Mouse (Mus musculus) midbrain, embryonic 16.5 days (tissue): Measurements from ENCODE around the gene Ing2. TPM values are rescaled to one million over a fixed set of nuclear protein-coding genes. Genes with fewer than 3 reads are reported as not detected.

Experiments used
- ATAC-seq: fragments of 200-750 bp; cut with Nextera tagmentation; 2 replicates; pipeline ENCODE4 v1.8.0; 2017; ENCODE audit warnings: moderate TSS enrichment
- H3K27ac ChIP-seq: fragments of 300-500 bp; sonication (generic); 2 replicates; pipeline ENCODE4 v1.5.1; 2014; ENCODE audit warnings: mild to moderate bottlenecking, low read length, mixed read lengths
- H3K27me3 ChIP-seq: fragments of 300-500 bp; sonication (generic); 2 replicates; pipeline ENCODE4 v1.6.1; 2014; ENCODE audit warnings: low read depth, low read length, mixed read lengths; ENCODE audit not compliant: control insufficient read depth, insufficient read depth
- H3K36me3 ChIP-seq: fragments of 300-500 bp; sonication (generic); 2 replicates; pipeline ENCODE4 v1.6.1; 2014; ENCODE audit warnings: mild to moderate bottlenecking, low read length, moderate library complexity, mixed read lengths; ENCODE audit not compliant: control insufficient read depth, insufficient read depth
- H3K4me1 ChIP-seq: fragments of 300-500 bp; sonication (generic); 2 replicates; pipeline ENCODE4 v1.6.1; 2014; ENCODE audit warnings: mild to moderate bottlenecking, low read length, mixed read lengths; ENCODE audit not compliant: control insufficient read depth, insufficient read depth
- H3K4me2 ChIP-seq: fragments of 300-500 bp; sonication (generic); 2 replicates; pipeline ENCODE4 v1.6.1; 2014; ENCODE audit warnings: mild to moderate bottlenecking, low read length, mixed read lengths
- H3K4me3 ChIP-seq: fragments of 300-500 bp; sonication (generic); 2 replicates; pipeline ENCODE4 v1.5.1; 2014; ENCODE audit warnings: low read depth, mild to moderate bottlenecking, low read length, moderate library complexity, mixed read lengths
- H3K9ac ChIP-seq: fragments of 300-500 bp; sonication (generic); 2 replicates; pipeline ENCODE4 v1.6.1; 2014; ENCODE audit warnings: low read depth, low read length, mixed read lengths
- H3K9me3 ChIP-seq: fragments of 300-500 bp; sonication (generic); replicated peaks from 2 replicates; pipeline ENCODE4 v1.6.1; 2014; ENCODE audit warnings: mild to moderate bottlenecking, low read length, mixed read lengths; ENCODE audit not compliant: control insufficient read depth, poor library complexity, severe bottlenecking
- WGBS: fragments of 180-500 bp; shearing (Covaris S2); extraction: QIAGEN DNeasy Blood & Tissue Kit; methylation state at CpG from one replicate; pipeline ENCODE4 v1.1.7; 2014; 5-methylcytosine and 5-hydroxymethylcytosine counted together
- polyA plus RNA-seq: library from polyadenylated mRNA; unstranded; fragments of >200 nt; fragmentation: Nextera tagmentation; extraction: Ambion mirVana; gene quantifications from 2 replicates; pipeline ENCODE4 v1.2.1, GENCODE M21; 2015

Ing2 gene
- polyA plus RNA-seq, 1 experiment from 2014 or later: 5.2 TPM

DNA sequence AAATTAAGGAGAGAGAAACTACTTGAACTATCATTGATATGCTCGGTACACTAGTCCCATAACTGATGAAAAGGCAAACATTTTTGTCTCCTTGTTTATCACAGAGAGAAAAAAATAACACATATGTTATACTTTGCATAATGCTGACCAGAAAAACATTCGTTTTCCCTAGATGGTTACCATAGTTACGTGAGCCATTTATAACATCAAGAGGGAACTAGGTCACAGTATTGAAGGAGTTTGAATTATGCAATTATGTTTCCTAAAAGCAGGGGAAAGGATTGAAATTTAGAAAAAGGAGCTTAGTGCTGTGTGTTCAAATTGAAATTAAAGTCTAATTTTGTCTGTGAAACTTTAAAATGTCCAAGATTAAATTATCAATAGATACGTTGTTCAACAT, 5.0 kb upstream of the Ing2 start:
- Histone ChIP-seq H3K4me2 (no peak overlapping the region), H3K9ac (no peak overlapping the region), H3K36me3 (no peaks in the 10 kb centered on the region), H3K27ac (no peak overlapping the region), H3K4me1 (peaks cover 6% of the 10 kb centered on the region), H3K9me3 (no peaks in the 10 kb centered on the region), H3K27me3 (no peaks in the 10 kb centered on the region), H3K4me3 (no peak overlapping the region)
- ATAC-seq: no peak
- 80% methylated on average over 4 of the region's 4 CpGs for WGBS

DNA sequence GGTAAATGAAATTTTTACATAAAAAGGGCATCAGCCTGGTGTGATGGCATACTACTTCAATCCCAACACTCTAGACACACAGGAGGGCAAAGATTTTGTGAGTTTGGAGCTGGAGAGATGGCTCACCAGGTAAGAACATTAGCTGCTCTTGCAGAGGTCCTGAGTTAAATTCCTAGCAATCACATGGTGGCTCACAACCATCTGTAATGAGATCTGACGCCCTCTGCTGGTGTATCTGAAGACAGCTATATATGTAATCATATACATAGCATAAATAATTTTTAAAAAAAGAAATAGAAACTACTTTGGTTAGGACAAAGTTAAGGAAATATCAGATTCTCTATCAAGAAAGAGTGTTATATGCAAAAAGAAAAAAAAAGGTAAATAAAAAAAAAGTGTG, 4.2 kb upstream of the Ing2 start:
- ATAC-seq: no peak
- H3K27me3 ChIP-seq: no peaks in the 10 kb centered on the region
- no peak overlapping the region for H3K4me3 ChIP-seq
- H3K36me3 ChIP-seq: no peaks in the 10 kb centered on the region
- H3K27ac ChIP-seq: no peak overlapping the region
- no peak overlapping the region for H3K4me2 ChIP-seq
- no peak overlapping the region for H3K9ac ChIP-seq
- no peaks in the 10 kb centered on the region for H3K9me3 ChIP-seq
- WGBS: 75% methylated on average over 1 of the region's 1 CpGs
- peaks cover 6% of the 10 kb centered on the region for H3K4me1 ChIP-seq

DNA sequence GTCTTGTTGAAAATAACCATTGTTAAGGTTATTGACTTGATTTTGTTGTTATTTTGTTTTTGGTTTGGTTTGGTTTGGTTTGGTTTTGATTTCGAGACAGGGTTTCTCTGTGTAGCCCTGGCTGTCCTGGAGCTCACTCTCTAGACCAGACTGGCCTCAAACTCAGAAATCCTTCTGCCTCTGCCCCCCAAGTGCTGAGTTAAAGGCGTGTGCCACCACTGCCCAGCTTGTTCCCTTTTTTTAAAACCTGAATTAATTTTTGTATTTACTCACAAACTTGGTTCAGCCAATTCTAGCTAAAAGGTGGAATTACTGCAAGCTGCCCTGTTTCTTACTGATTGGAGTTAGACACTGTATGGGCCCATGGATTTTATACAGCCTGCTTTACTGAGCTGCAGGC, 1.3 kb upstream of the Ing2 start:
- WGBS: 50% methylated on average over 2 of the region's 2 CpGs
- Histone ChIP-seq H3K27ac (no peak overlapping the region), H3K4me3 (peak overlapping the region; percentile 95; the same call in 1 of the 2 replicates), H3K4me1 (peaks cover 12% of the 10 kb centered on the region), H3K9ac (no peak overlapping the region), H3K27me3 (no peaks in the 10 kb centered on the region), H3K4me2 (peak overlapping the region; percentile 77), H3K36me3 (no peaks in the 10 kb centered on the region), H3K9me3 (no peaks in the 10 kb centered on the region)
- no peak for ATAC-seq

DNA sequence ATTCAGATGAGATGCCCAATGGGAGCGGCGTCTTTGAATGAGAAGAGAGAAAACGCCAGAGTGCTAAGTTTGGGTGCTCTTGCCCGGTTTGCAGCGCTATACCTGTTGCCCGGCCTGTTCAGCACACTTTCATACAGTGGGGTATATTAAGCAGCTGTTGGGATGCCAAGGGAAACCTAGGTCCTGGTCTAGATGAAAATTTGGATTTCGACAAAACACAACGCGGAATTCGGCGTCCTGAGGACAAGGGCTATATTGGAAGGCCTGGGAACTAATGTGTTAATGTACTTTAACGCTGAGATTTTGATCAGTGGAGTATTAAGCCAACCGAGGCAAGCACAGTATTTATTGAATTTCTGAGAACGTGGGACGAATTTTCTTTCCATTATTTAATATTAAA, 868 bp upstream of the Ing2 start:
- no peaks in the 10 kb centered on the region for H3K36me3 ChIP-seq
- no peak for ATAC-seq
- peak overlapping the region; percentile 95 for H3K27ac ChIP-seq
- H3K9me3 ChIP-seq: no peaks in the 10 kb centered on the region
- peak overlapping the region; percentile 87 for H3K9ac ChIP-seq
- H3K4me2 ChIP-seq: peak overlapping the region; percentile 77
- peaks cover 12% of the 10 kb centered on the region for H3K4me1 ChIP-seq
- H3K27me3 ChIP-seq: no peaks in the 10 kb centered on the region
- WGBS: 1% methylated on average over 15 of the region's 15 CpGs
- peak overlapping the region; percentile 95 for H3K4me3 ChIP-seq

DNA sequence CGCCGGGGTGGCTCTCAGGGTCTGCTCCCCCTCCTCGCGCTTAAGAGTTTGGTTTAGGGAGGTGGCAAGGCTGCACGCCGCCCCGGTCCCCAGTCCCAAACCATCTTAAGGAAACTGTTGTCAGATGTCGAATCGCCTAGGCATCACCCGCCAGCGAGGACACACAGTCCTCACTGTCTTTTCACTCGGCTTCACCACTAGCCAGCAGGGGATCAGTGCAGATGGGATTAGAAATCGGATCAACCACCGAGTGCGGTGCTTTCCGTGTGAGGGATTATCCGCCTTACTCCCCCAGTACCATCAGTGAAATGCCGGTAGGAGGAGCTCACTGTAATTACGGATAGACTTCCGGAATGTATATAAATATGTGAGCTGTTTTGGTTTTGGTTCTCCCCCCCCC, 430 bp upstream of the Ing2 start:
- Histone ChIP-seq H3K9ac (peak overlapping the region; percentile 87), H3K27me3 (no peaks in the 10 kb centered on the region), H3K36me3 (no peaks in the 10 kb centered on the region), H3K27ac (peak overlapping the region; percentile 95), H3K9me3 (no peaks in the 10 kb centered on the region), H3K4me1 (peaks cover 12% of the 10 kb centered on the region), H3K4me2 (peak overlapping the region; percentile 77), H3K4me3 (peak overlapping the region; percentile 95)
- under 1% methylated on average over 18 of the region's 20 CpGs for WGBS
- ATAC-seq: peak; percentile 12; the same call in 1 of the 2 replicates

DNA sequence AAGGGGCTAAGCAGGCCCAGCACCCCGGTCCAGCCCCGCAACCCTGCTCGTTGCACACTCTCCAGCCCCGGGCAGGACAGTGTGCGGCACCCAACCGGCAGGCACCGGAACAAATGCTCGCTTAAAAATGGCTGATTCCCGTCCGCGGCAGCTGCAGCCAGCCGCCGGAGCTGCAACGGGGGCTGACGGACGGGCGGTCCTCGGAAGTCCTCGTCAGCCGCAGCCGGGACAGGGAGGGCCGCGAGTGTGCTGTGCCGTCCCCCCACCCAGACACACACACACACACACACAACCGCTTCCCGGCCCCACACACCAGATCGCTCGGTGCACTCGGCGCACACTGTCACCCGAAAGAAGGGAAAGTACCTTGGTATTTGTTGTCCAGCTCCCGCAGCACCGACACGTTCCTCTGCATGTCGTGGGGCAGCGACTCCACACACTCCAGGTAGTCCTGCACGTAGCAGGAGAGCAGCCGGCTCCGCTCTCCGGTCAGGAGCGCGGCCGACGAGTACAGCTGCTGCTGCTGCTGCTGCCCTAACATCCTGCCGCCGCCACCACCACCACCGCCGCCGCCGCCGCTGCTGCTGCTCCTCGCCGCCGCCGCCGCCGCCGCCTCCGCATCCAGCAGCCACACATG, 1.1 kb downstream of the Ing2 start:
- Histone ChIP-seq H3K4me2 (peak overlapping the region; percentile 66), H3K4me1 (peaks cover 12% of the 10 kb centered on the region), H3K27ac (peak overlapping the region; percentile 95), H3K4me3 (peak overlapping the region; percentile 95), H3K9ac (peak overlapping the region; percentile 90), H3K36me3 (no peaks in the 10 kb centered on the region), H3K27me3 (no peaks in the 10 kb centered on the region), H3K9me3 (no peaks in the 10 kb centered on the region)
- peak; percentile 46 for ATAC-seq
- WGBS: under 1% methylated on average over 54 of the region's 59 CpGs

DNA sequence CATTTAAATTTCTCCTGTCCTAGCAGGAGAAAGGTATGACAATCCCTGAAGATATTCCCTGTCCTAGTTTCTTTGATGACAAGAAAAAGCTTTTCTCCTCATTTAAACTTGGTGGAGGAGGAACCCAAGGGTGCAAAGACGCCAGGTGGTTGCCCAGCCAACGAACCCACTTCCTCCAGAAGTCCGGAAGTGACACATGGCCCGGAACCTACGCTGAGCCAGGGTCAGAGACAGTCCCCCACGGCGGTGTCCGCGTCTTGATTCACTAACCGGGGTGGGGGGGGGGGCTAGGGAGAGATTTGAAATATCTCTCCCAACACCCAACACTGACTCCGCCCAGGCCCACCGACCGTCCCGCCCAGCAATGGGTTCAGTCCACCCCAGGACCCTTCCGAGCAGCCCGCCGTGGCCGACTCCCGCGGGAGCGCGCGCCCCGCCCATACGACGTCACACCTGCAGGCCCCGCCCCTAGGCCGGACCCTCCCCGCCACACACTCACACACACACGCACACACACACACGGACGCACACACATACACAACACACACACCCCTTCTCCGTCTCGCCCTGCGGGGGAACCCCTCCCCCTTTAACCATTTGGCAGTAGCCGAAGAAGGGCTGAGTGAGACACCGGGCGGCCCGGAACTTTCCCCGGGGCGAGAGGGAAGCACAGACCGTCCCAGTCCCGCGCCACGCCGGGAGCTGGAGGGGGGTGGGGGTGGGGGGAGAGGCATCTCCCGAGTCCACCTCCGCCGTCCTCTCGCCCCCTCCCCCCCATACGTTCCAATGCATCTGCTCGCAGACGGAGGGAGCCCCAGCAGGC, 1.8 kb downstream of the Ing2 start:
- Histone ChIP-seq H3K9ac (peak overlapping the region; percentile 90), H3K36me3 (peaks cover 2% of the 10 kb centered on the region; the same call in 1 of the 2 replicates), H3K4me3 (peak overlapping the region; percentile 95), H3K9me3 (no peaks in the 10 kb centered on the region), H3K4me2 (peak overlapping the region; percentile 66), H3K27me3 (no peaks in the 10 kb centered on the region), H3K4me1 (peaks cover 12% of the 10 kb centered on the region), H3K27ac (peak overlapping the region; percentile 95)
- WGBS: under 1% methylated on average over 34 of the region's 53 CpGs
- peak; percentile 55 for ATAC-seq

DNA sequence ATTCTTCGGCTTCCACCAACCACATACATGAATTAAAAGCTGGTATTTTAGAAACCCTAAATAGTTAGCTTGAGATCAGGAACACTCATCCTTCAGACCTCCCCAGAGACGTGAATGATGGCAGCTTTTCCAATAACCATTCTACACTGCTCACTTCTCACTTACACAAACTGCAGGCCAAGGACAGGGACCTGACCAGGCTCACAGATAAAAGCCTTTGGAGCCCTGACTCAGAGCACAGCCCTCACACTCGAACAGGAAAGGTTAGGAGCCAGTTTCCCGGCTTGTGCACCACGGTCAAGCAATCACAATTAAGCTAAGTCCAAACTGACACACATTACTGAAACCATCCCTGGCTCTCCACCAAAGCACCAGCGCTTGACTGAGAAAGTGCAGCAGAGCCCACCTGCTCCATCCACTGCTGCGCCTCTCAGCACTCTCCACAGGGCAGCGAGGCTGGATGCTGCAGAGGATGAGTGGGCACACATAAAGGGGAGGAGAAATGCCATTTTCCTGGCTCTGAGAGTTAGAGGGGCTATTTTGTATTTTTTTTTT, 11.0 kb downstream of the Ing2 start:
- Histone ChIP-seq H3K9me3 (no peaks in the 10 kb centered on the region), H3K4me1 (no peaks in the 10 kb centered on the region), H3K36me3 (peaks cover 9% of the 10 kb centered on the region; the same call in 1 of the 2 replicates), H3K27me3 (no peaks in the 10 kb centered on the region), H3K4me2 (no peak overlapping the region), H3K27ac (no peak overlapping the region), H3K4me3 (no peak overlapping the region), H3K9ac (no peak overlapping the region)
- WGBS: 86% methylated on average over 8 of the region's 8 CpGs
- no peak for ATAC-seq

DNA sequence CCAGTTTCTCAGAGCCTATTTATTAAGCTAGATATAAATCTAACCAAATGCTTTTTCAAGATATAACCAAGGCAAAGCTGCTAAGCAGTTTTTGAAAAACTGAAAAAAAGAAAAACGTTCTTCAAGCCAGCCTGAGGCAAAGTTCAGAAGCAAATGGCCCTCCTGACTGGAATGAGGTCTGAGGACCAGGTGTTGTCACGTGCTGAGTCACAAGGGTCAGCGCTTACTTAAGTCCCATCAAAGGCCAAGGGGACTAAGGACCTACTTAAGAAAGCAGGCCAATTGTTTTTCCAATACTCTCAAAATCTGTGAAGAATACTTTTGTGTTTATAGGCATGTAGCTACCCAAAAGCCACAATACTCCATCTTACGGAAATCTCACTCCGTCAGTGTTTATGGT, 12.2 kb downstream of the Ing2 start:
- H3K9me3 ChIP-seq: no peaks in the 10 kb centered on the region
- no peaks in the 10 kb centered on the region for H3K27me3 ChIP-seq
- ATAC-seq: no peak
- 86% methylated on average over 5 of the region's 5 CpGs for WGBS
- peaks cover 6% of the 10 kb centered on the region; the same call in 1 of the 2 replicates for H3K36me3 ChIP-seq
- H3K4me2 ChIP-seq: no peak overlapping the region
- H3K9ac ChIP-seq: no peak overlapping the region
- H3K4me3 ChIP-seq: no peak overlapping the region
- no peaks in the 10 kb centered on the region for H3K4me1 ChIP-seq
- H3K27ac ChIP-seq: no peak overlapping the region
